Mouse (Mus musculus) bone marrow, adult 2 months (tissue): ENCODE results near the gene Slc26a8. TPM values are rescaled to one million over a fixed set of nuclear protein-coding genes. Genes with fewer than 3 reads are reported as not detected.

Experiments
- H3K27ac ChIP-seq: fragments of 200-500 bp; 2 replicates; pipeline ENCODE4 v1.5.1; 2012; ENCODE audit warnings: low read depth, mild to moderate bottlenecking, control low read depth, inconsistent platforms, low read length; ENCODE audit not compliant: control insufficient read depth, poor library complexity, insufficient read depth
- H3K4me1 ChIP-seq: fragments of 200-500 bp; 2 replicates; pipeline ENCODE4 v1.6.1; 2011; ENCODE audit warnings: low read length; ENCODE audit not compliant: control insufficient read depth, insufficient read depth
- H3K4me3 ChIP-seq: fragments of 200-500 bp; replicated peaks from 2 replicates; pipeline ENCODE3; 2011; ENCODE audit warnings: mild to moderate bottlenecking, low read depth, low read length, control low read depth; ENCODE audit not compliant: control insufficient read depth
- CTCF ChIP-seq: fragments of 200-500 bp; IDR thresholded peaks from 2 replicates; pipeline ENCODE4 v1.5.1; 2011; ENCODE audit warnings: low read length, control low read depth; ENCODE audit not compliant: control insufficient read depth, insufficient read depth
- POLR2A ChIP-seq: fragments of 200-500 bp; IDR thresholded peaks from 2 replicates; pipeline ENCODE4 v1.6.1; 2011; ENCODE audit warnings: low read depth, mild to moderate bottlenecking, control low read depth, low read length, borderline replicate concordance; ENCODE audit not compliant: control insufficient read depth
- WGBS: fragments of 180-500 bp; shearing (Covaris S2); methylation state at CpG from one replicate; pipeline ENCODE4 v1.1.7; 2018; 5-methylcytosine and 5-hydroxymethylcytosine counted together
- polyA plus RNA-seq: library from polyadenylated mRNA; stranded (reverse); fragments of >200 nt; gene quantifications from 2 replicates; pipeline ENCODE4 v1.2.4, GENCODE M21; 2011; ENCODE audit warnings: low replicate concordance; ENCODE audit not compliant: missing spikeins, insufficient read depth, insufficient read length

Slc26a8 gene
- polyA plus RNA-seq, 1 experiment: 5.3 TPM

DNA sequence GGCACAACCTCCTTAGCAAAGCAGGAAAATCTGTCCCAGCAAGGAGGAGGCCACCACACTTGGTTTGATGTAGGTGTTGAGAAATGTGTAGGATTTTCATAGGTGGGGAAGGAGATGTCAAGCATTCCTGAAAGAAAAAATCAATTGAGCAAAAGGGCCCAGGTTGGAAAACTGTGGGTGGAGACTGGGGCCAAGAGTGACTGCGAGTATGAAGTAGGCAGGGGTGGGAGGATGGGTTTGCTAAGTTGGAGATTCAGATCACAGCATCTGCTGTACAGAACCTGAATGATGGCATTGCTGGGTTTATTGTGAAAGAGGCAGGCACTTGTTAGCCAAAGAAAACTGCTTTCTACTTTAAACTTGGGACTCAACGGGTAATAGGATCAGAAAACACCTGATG, 65.2 kb downstream of the Slc26a8 start:
- Histone ChIP-seq H3K27ac (no peak overlapping the region), H3K4me3 (no peak overlapping the region), H3K4me1 (no peaks in the 10 kb centered on the region; the same call in 1 of the 2 replicates)
- 30% methylated on average over 2 of the region's 2 CpGs for WGBS
- TF ChIP-seq CTCF: no peak
- TF ChIP-seq POLR2A: no peak

DNA sequence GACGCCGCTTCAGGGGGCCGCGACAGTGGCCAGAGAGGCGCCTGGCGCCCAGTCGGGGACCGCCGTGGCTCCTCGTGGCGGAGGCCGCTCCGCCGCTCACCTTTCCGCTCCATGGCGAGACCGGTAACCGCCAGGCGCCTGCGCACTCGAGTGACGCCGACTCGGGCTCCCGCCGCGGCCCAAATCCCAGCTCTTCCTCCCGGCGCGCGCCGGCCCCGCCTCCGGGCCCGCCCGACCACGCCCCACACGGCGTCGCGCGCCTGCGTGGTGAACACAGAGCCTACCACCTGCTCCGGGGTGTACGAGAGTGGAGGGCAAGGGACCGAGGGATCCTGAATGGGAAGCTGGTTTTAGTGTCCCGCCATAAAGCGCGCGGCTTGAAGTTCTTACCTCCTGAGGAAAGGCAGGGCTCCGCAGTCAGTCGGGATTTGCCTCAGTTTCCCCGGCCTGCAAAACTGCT, 67.7 kb downstream of the Slc26a8 start, which contains the start of gene Srpk1:
Gene Srpk1 (minus strand): TSS at position 410 of the 460 bp plus-strand sequence.
- under 1% methylated on average over 49 of the region's 53 CpGs for WGBS
- TF ChIP-seq CTCF (no peak), POLR2A (peak; percentile 63; the same call in 1 of the 2 replicates)
- Histone ChIP-seq H3K4me1 (peaks cover 2% of the 10 kb centered on the region; the same call in 1 of the 2 replicates), H3K27ac (peak within 1 kb of the TSS; percentile 60), H3K4me3 (peak within 1 kb of the TSS; percentile 91)

GRCm38 (mm10) chr17:28621381-28622299, 68.4 kb downstream of the Slc26a8 start:
- H3K4me1 ChIP-seq: peaks cover 4% of the 10 kb centered on the region
- peak overlapping the region; percentile 91 for H3K4me3 ChIP-seq
- WGBS: under 1% methylated on average over 78 of the region's 78 CpGs
- TF ChIP-seq POLR2A: no peak
- TF ChIP-seq CTCF: no peak
- H3K27ac ChIP-seq: peak overlapping the region; percentile 60

- no peak overlapping the region for H3K27ac ChIP-seq
- H3K4me3 ChIP-seq: no peak overlapping the region
- WGBS: 93% methylated on average over 1 of the region's 1 CpGs
- H3K4me1 ChIP-seq: peaks cover 6% of the 10 kb centered on the region
- TF ChIP-seq CTCF (no peak), POLR2A (no peak)
Observed at GRCm38 (mm10) chr17:28618775-28619174, 71.3 kb downstream of the Slc26a8 start.

DNA sequence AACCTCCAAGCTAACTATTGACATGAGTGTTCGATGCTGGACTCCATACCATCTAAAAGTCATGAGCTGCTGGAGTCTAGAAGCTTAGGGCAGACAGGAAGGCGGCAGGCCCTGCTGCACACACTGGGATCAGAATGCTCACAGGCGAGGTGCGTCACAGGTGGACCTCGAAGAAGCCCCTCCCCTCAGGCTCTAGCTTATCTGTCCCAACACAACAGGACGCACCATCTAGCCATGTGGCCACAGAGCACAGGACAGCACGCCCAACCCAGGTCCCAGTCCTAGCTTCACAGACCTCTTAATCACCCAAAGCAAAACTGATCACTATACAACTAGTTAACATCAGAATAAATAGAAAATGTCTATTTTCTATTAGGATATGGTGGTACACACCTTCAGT, 71.9 kb downstream of the Slc26a8 start:
- Histone ChIP-seq H3K4me3 (no peak overlapping the region), H3K4me1 (peaks cover 6% of the 10 kb centered on the region), H3K27ac (no peak overlapping the region)
- WGBS: 61% methylated on average over 7 of the region's 7 CpGs
- TF ChIP-seq CTCF: no peak
- TF ChIP-seq POLR2A: no peak

- TF ChIP-seq CTCF (no peak), POLR2A (no peak)
- H3K4me1 ChIP-seq: peaks cover 6% of the 10 kb centered on the region
- H3K27ac ChIP-seq: no peak overlapping the region
- H3K4me3 ChIP-seq: no peak overlapping the region
- WGBS: 29% methylated on average over 10 of the region's 10 CpGs
Observed at GRCm38 (mm10) chr17:28617636-28618035, 72.4 kb downstream of the Slc26a8 start.

- TF ChIP-seq POLR2A: no peak
- Histone ChIP-seq H3K4me1 (peaks cover 6% of the 10 kb centered on the region), H3K27ac (no peak overlapping the region), H3K4me3 (no peak overlapping the region)
- WGBS: 85% methylated on average over 4 of the region's 4 CpGs
Observed at GRCm38 (mm10) chr17:28615332-28615731, 74.7 kb downstream of the Slc26a8 start.

DNA sequence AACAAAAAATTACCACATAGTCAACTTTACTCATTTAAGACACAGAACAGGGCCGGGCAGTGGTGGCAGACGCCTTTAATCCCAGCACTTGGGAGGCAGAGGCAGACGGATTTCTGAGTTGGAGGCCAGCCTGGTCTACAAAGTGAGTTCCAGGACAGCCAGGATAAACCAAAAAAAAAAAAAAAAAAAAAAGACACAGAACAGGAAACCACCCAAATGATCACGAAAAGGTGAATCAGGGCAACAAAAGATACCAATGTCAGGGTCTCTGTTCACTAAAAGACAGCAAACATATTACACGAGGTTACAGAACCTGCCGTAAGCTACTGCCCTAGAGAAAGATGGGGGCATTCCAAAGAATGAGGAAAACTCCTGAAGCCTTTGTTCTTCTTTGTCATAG, 76.9 kb downstream of the Slc26a8 start:
- no peak overlapping the region for H3K4me3 ChIP-seq
- 69% methylated on average over 6 of the region's 6 CpGs for WGBS
- peaks cover 4% of the 10 kb centered on the region for H3K4me1 ChIP-seq
- TF ChIP-seq POLR2A (no peak), CTCF (no peak)
- H3K27ac ChIP-seq: no peak overlapping the region

DNA sequence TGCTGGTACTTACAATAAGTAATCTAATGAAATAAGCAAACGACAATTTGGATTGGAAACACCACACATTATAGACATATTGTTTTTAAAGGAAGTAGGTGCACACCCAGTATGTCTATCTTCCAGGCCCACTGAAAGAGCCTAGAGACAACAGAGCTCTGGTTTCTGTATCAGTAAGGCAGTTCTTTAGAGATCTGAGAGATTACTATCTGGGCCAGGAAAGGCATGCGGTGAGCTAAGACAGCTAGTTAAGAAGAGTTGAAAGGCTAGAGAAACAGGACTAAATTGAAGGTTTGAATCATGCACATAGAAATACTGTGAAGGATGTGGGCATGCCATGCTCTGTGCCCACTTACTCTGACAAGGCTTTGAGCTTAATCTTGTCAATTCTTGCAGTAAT, 77.4 kb downstream of the Slc26a8 start:
- H3K27ac ChIP-seq: no peak overlapping the region
- peaks cover 3% of the 10 kb centered on the region for H3K4me1 ChIP-seq
- TF ChIP-seq POLR2A: no peak
- H3K4me3 ChIP-seq: no peak overlapping the region
- 44% methylated on average over 2 of the region's 2 CpGs for WGBS
